Mouse (Mus musculus): Measurements from ENCODE around the gene Polr2f. TPM values are rescaled to one million over a fixed set of nuclear protein-coding genes. Genes with fewer than 3 reads are reported as not detected.
A peak's percentile ranks its signal among the peaks of the same experiment; 100 is the strongest.

The Polr2f gene
- polyA plus RNA-seq, 1 experiment from 2014 or later: 315 TPM

- no peak overlapping the region for H3K9ac ChIP-seq
- DNase-seq: peak; percentile 37
- no peaks in the 10 kb centered on the region for H3K27me3 ChIP-seq (ENCODE audit: insufficient read depth, low read length)
- no peak for ATAC-seq (ENCODE audit: insufficient read depth)
- no peaks in the 10 kb centered on the region for H3K4me1 ChIP-seq (ENCODE audit: insufficient read depth)
- H3K9me3 ChIP-seq (ENCODE audit: low read depth, low read length): no peaks in the 10 kb centered on the region
- no peak overlapping the region for H3K4me2 ChIP-seq
- WGBS: 57% methylated on average over 10 of the region's 10 CpGs
- H3K4me3 ChIP-seq (ENCODE audit: low read depth, low read length): no peak overlapping the region
- peak; percentile 53 for TF ChIP-seq CTCF (IDR thresholded peaks at IDR 0.05; ENCODE audit: low read depth)
- peaks cover 9% of the 10 kb centered on the region for H3K36me3 ChIP-seq (ENCODE audit: insufficient read depth)
- no peak overlapping the region for H3K27ac ChIP-seq (ENCODE audit: low read depth)
These were observed 1.2 kb upstream of the Polr2f start for GRCm38 (mm10) chr15:79139640-79140039.

DNA sequence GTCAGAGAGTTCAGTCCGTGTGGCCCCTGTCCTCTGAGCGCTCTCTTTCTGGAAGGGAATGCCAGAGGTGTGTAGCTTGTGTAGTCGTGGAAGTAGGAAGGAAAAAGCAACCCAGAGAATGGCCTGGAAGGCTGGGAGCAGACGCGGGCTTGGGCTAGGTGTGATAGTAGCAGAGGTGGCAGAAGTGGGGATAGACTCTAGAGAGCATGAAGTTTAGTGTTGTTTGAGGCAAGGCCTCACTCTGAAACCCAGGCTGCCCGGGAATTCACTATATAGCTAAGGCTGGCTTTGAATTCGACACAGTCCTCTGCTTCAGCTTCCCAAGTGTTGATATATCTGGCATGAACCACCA, 733 bp downstream of the Polr2f start:
- no peak for DNase-seq
- peak overlapping the region; percentile 85 for H3K4me2 ChIP-seq
- no peak for TF ChIP-seq CTCF (IDR thresholded peaks at IDR 0.05; ENCODE audit: low read depth)
- peak overlapping the region; percentile 90 for H3K4me3 ChIP-seq (ENCODE audit: low read depth, low read length)
- ATAC-seq (ENCODE audit: insufficient read depth): peak; percentile 52
- H3K9ac ChIP-seq: peak overlapping the region; percentile 79
- 1% methylated on average over 7 of the region's 7 CpGs for WGBS
- H3K36me3 ChIP-seq (ENCODE audit: insufficient read depth): peaks cover 24% of the 10 kb centered on the region
- H3K27ac ChIP-seq (ENCODE audit: low read depth): no peak overlapping the region
- no peaks in the 10 kb centered on the region for H3K4me1 ChIP-seq (ENCODE audit: insufficient read depth)
- no peaks in the 10 kb centered on the region for H3K9me3 ChIP-seq (ENCODE audit: low read depth, low read length)
- no peaks in the 10 kb centered on the region for H3K27me3 ChIP-seq (ENCODE audit: insufficient read depth, low read length)

- DNase-seq (no peak), ATAC-seq (ENCODE audit: insufficient read depth) (no peak)
- no peak overlapping the region for H3K4me3 ChIP-seq (ENCODE audit: low read depth, low read length)
- H3K9ac ChIP-seq: no peak overlapping the region
- peaks cover 38% of the 10 kb centered on the region for H3K36me3 ChIP-seq (ENCODE audit: insufficient read depth)
- 77% methylated on average over 12 of the region's 12 CpGs for WGBS
- no peak overlapping the region for H3K4me2 ChIP-seq
- TF ChIP-seq CTCF (IDR thresholded peaks at IDR 0.05; ENCODE audit: low read depth): no peak
- H3K27ac ChIP-seq (ENCODE audit: low read depth): no peak overlapping the region
- H3K27me3 ChIP-seq (ENCODE audit: insufficient read depth, low read length): no peaks in the 10 kb centered on the region
- H3K4me1 ChIP-seq (ENCODE audit: insufficient read depth): no peaks in the 10 kb centered on the region
- H3K9me3 ChIP-seq (ENCODE audit: low read depth, low read length): no peaks in the 10 kb centered on the region
These were observed 2.5 kb downstream of the Polr2f start for GRCm38 (mm10) chr15:79143316-79143715.

DNA sequence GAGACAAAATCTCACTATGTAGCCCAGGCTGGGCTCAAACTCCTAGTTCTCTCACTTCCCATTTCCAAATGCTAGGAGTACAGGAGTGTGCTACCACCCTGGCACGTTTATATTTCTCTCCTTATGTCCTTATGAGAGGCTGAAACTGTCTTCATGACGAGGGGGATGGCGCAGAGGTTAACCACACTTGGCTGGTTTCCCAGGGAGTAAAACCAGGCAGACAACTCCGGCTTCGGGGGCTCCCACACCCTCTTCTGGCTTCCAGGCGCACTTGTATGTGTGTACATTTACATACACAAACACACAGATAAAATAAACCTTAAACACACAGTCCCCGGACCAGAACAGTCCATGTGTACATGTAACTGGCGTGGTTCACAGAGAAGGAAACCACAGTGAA, 3.2 kb downstream of the Polr2f start:
- Histone ChIP-seq H3K9me3 (ENCODE audit: low read depth, low read length) (no peaks in the 10 kb centered on the region), H3K9ac (no peak overlapping the region), H3K36me3 (ENCODE audit: insufficient read depth) (peaks cover 44% of the 10 kb centered on the region), H3K4me1 (ENCODE audit: insufficient read depth) (no peaks in the 10 kb centered on the region), H3K4me3 (ENCODE audit: low read depth, low read length) (no peak overlapping the region), H3K27ac (ENCODE audit: low read depth) (no peak overlapping the region), H3K4me2 (no peak overlapping the region), H3K27me3 (ENCODE audit: insufficient read depth, low read length) (no peaks in the 10 kb centered on the region)
- DNase-seq (no peak), ATAC-seq (ENCODE audit: insufficient read depth) (no peak)
- TF ChIP-seq CTCF (IDR thresholded peaks at IDR 0.05; ENCODE audit: low read depth): no peak
- 57% methylated on average over 8 of the region's 8 CpGs for WGBS

- DNase-seq (no peak), ATAC-seq (ENCODE audit: insufficient read depth) (no peak)
- Histone ChIP-seq H3K27ac (ENCODE audit: low read depth) (no peak overlapping the region), H3K4me2 (no peak overlapping the region), H3K27me3 (ENCODE audit: insufficient read depth, low read length) (no peaks in the 10 kb centered on the region), H3K4me1 (ENCODE audit: insufficient read depth) (no peaks in the 10 kb centered on the region), H3K9me3 (ENCODE audit: low read depth, low read length) (no peaks in the 10 kb centered on the region), H3K36me3 (ENCODE audit: insufficient read depth) (peaks cover 55% of the 10 kb centered on the region), H3K9ac (no peak overlapping the region), H3K4me3 (ENCODE audit: low read depth, low read length) (no peak overlapping the region)
- no peak for TF ChIP-seq CTCF (IDR thresholded peaks at IDR 0.05; ENCODE audit: low read depth)
- WGBS: 86% methylated on average over 7 of the region's 7 CpGs
These were observed 4.7 kb downstream of the Polr2f start for GRCm38 (mm10) chr15:79145522-79145921.

DNA sequence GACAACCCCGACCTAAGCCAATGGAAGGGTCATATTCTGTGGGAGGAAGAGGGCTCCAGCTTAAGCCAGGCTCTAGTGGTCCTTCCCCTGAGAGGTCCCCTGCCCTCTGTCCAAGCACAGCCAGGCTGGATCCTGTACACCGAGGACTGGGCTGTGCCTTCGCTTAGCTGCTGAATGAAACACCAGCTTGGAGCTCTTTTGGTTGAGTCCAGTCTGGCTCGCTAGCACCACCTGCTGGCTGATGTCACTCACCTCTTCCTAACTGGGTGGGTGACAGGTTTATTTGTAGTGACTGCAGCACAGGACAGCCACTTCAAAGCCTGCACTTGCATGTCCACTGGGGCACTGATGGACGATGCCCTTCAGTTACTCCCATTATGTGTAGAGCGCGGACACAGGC, 7.7 kb downstream of the Polr2f start:
- 51% methylated on average over 7 of the region's 7 CpGs for WGBS
- H3K36me3 ChIP-seq (ENCODE audit: insufficient read depth): peaks cover 75% of the 10 kb centered on the region
- no peak overlapping the region for H3K27ac ChIP-seq (ENCODE audit: low read depth)
- H3K9me3 ChIP-seq (ENCODE audit: low read depth, low read length): no peaks in the 10 kb centered on the region
- DNase-seq (peak; percentile 93), ATAC-seq (ENCODE audit: insufficient read depth) (peak; percentile 60)
- H3K4me1 ChIP-seq (ENCODE audit: insufficient read depth): no peaks in the 10 kb centered on the region
- no peak overlapping the region for H3K4me2 ChIP-seq
- H3K4me3 ChIP-seq (ENCODE audit: low read depth, low read length): no peak overlapping the region
- no peak overlapping the region for H3K9ac ChIP-seq
- H3K27me3 ChIP-seq (ENCODE audit: insufficient read depth, low read length): no peaks in the 10 kb centered on the region
- peak; percentile 96 for TF ChIP-seq CTCF (IDR thresholded peaks at IDR 0.05; ENCODE audit: low read depth)

GRCm38 (mm10) chr15:79151881-79152280, 11.1 kb downstream of the Polr2f start:
- no peak overlapping the region for H3K4me3 ChIP-seq (ENCODE audit: low read depth, low read length)
- peaks cover 48% of the 10 kb centered on the region for H3K36me3 ChIP-seq (ENCODE audit: insufficient read depth)
- no peak for TF ChIP-seq CTCF (IDR thresholded peaks at IDR 0.05; ENCODE audit: low read depth)
- DNase-seq: peak; percentile 50
- no peaks in the 10 kb centered on the region for H3K4me1 ChIP-seq (ENCODE audit: insufficient read depth)
- no peak overlapping the region for H3K9ac ChIP-seq
- H3K9me3 ChIP-seq (ENCODE audit: low read depth, low read length): no peaks in the 10 kb centered on the region
- peak; percentile 14; the same call in 1 of the 2 replicates for ATAC-seq (ENCODE audit: insufficient read depth)
- no peaks in the 10 kb centered on the region for H3K27me3 ChIP-seq (ENCODE audit: insufficient read depth, low read length)
- H3K27ac ChIP-seq (ENCODE audit: low read depth): peak overlapping the region; percentile 50; the same call in 1 of the 2 replicates
- H3K4me2 ChIP-seq: no peak overlapping the region
- 64% methylated on average over 8 of the region's 8 CpGs for WGBS

DNA sequence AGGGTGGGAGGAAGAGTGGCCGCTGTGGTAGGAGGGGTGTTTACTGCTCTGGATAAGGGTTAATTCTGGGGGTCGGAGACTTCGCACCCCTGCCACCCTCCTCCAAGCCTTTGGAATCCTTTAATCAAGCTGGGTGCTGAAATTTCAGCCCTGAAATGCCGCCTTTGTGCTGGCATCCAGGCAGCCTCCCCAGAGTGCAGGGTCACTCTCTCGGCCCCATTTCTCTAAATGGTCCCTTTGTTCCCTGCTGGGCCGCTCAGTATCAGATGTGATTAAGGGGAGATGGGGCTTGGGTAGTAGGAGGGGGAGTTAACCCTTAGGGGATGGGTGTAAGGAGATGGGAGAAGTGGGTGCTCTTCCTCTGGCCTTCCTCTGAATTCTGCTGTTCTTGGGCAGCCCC, 11.9 kb downstream of the Polr2f start:
- no peak for ATAC-seq (ENCODE audit: insufficient read depth)
- peaks cover 39% of the 10 kb centered on the region for H3K36me3 ChIP-seq (ENCODE audit: insufficient read depth)
- H3K27ac ChIP-seq (ENCODE audit: low read depth): peak overlapping the region; percentile 50; the same call in 1 of the 2 replicates
- WGBS: 50% methylated on average over 6 of the region's 6 CpGs
- no peak for DNase-seq
- H3K4me2 ChIP-seq: no peak overlapping the region
- no peak for TF ChIP-seq CTCF (IDR thresholded peaks at IDR 0.05; ENCODE audit: low read depth)
- no peaks in the 10 kb centered on the region for H3K4me1 ChIP-seq (ENCODE audit: insufficient read depth)
- no peaks in the 10 kb centered on the region for H3K27me3 ChIP-seq (ENCODE audit: insufficient read depth, low read length)
- no peak overlapping the region for H3K9ac ChIP-seq
- no peaks in the 10 kb centered on the region for H3K9me3 ChIP-seq (ENCODE audit: low read depth, low read length)
- H3K4me3 ChIP-seq (ENCODE audit: low read depth, low read length): no peak overlapping the region

All from lung, embryonic 14.5 days (tissue).